Mouse (Mus musculus): ENCODE measurements at regions not wholly inside any gene's neighbourhood (a gene's known extent, or its start where the extent isn't known, plus 50 kb on each side); places are given as distances from the start of the nearest gene placed in this dataset.
A peak's percentile ranks its signal among the peaks of the same experiment; 100 is the strongest.

GRCm38 (mm10) chr10:117915011-117915735, 69.3 kb upstream of the Rap1b start:
- Histone ChIP-seq H3K4me3 (ENCODE audit: insufficient read depth, low read depth, low read length) (no peak overlapping the region), H3K27me3 (ENCODE audit: control insufficient read depth, insufficient read depth, low read length) (no peaks in the 10 kb centered on the region), H3K27ac (replicated peaks; ENCODE audit: insufficient read depth, low read depth, low read length) (no peak overlapping the region), H3K4me1 (ENCODE audit: control insufficient read depth, insufficient read depth, low read length) (0 out of 2 replicates have a peak, but pooled peaks cover 2% of the 10 kb centered on the region), H3K36me3 (ENCODE audit: control insufficient read depth, insufficient read depth, low read length) (no peaks in the 10 kb centered on the region), H3K9ac (ENCODE audit: low read depth, low read length) (no peak overlapping the region), H3K79me2 (ENCODE audit: control insufficient read depth, insufficient read depth, low read length) (no peaks in the 10 kb centered on the region)
- WGBS, result 87% methylated on average over 4 of the region's 4 CpGs
- TF ChIP-seq CTCF (IDR thresholded peaks at IDR 0.05; ENCODE audit: low read depth, low read length) (no peak), POLR2A (IDR thresholded peaks at IDR 0.05; ENCODE audit: extremely low read depth, insufficient read depth, low read length) (no peak)
- no peak for DNase-seq (ENCODE audit: extremely low read depth, low read depth, low spot score)

GRCm38 (mm10) chr10:117916280-117916679, 70.4 kb upstream of the Rap1b start:
- H3K9ac ChIP-seq (ENCODE audit: low read depth, low read length), result no peak overlapping the region
- no peak overlapping the region for H3K4me3 ChIP-seq (ENCODE audit: insufficient read depth, low read depth, low read length)
- TF ChIP-seq CTCF (IDR thresholded peaks at IDR 0.05; ENCODE audit: low read depth, low read length), result no peak
- no peak for TF ChIP-seq POLR2A (IDR thresholded peaks at IDR 0.05; ENCODE audit: extremely low read depth, insufficient read depth, low read length)
- H3K36me3 ChIP-seq (ENCODE audit: control insufficient read depth, insufficient read depth, low read length), result no peaks in the 10 kb centered on the region
- H3K27ac ChIP-seq (replicated peaks; ENCODE audit: insufficient read depth, low read depth, low read length), result no peak overlapping the region
- DNase-seq (ENCODE audit: extremely low read depth, low read depth, low spot score), result no peak
- WGBS, result 41% methylated on average over 7 of the region's 7 CpGs
- no peaks in the 10 kb centered on the region for H3K27me3 ChIP-seq (ENCODE audit: control insufficient read depth, insufficient read depth, low read length)
- 0 out of 2 replicates have a peak, but pooled peaks cover 2% of the 10 kb centered on the region for H3K4me1 ChIP-seq (ENCODE audit: control insufficient read depth, insufficient read depth, low read length)
- H3K79me2 ChIP-seq (ENCODE audit: control insufficient read depth, insufficient read depth, low read length), result no peaks in the 10 kb centered on the region

GRCm38 (mm10) chr10:117917870-117918269, 72.0 kb upstream of the Rap1b start:
- WGBS, result 67% methylated on average over 2 of the region's 2 CpGs
- H3K36me3 ChIP-seq (ENCODE audit: control insufficient read depth, insufficient read depth, low read length), result no peaks in the 10 kb centered on the region
- no peaks in the 10 kb centered on the region for H3K27me3 ChIP-seq (ENCODE audit: control insufficient read depth, insufficient read depth, low read length)
- H3K4me1 ChIP-seq (ENCODE audit: control insufficient read depth, insufficient read depth, low read length), result 0 out of 2 replicates have a peak, but pooled peaks cover 2% of the 10 kb centered on the region
- H3K27ac ChIP-seq (replicated peaks; ENCODE audit: insufficient read depth, low read depth, low read length), result no peak overlapping the region
- no peak overlapping the region for H3K4me3 ChIP-seq (ENCODE audit: insufficient read depth, low read depth, low read length)
- no peak for TF ChIP-seq POLR2A (IDR thresholded peaks at IDR 0.05; ENCODE audit: extremely low read depth, insufficient read depth, low read length)
- TF ChIP-seq CTCF (IDR thresholded peaks at IDR 0.05; ENCODE audit: low read depth, low read length), result no peak
- DNase-seq (ENCODE audit: extremely low read depth, low read depth, low spot score), result no peak
- no peak overlapping the region for H3K9ac ChIP-seq (ENCODE audit: low read depth, low read length)
- no peaks in the 10 kb centered on the region for H3K79me2 ChIP-seq (ENCODE audit: control insufficient read depth, insufficient read depth, low read length)

GRCm38 (mm10) chr10:117918616-117919015, 72.8 kb upstream of the Rap1b start:
- no peak overlapping the region for H3K27ac ChIP-seq (replicated peaks; ENCODE audit: insufficient read depth, low read depth, low read length)
- 0 out of 2 replicates have a peak, but pooled peaks cover 2% of the 10 kb centered on the region for H3K4me1 ChIP-seq (ENCODE audit: control insufficient read depth, insufficient read depth, low read length)
- H3K79me2 ChIP-seq (ENCODE audit: control insufficient read depth, insufficient read depth, low read length), result no peaks in the 10 kb centered on the region
- H3K4me3 ChIP-seq (ENCODE audit: insufficient read depth, low read depth, low read length), result no peak overlapping the region
- no peak overlapping the region for H3K9ac ChIP-seq (ENCODE audit: low read depth, low read length)
- WGBS, result 69% methylated on average over 8 of the region's 8 CpGs
- H3K36me3 ChIP-seq (ENCODE audit: control insufficient read depth, insufficient read depth, low read length), result no peaks in the 10 kb centered on the region
- no peak for DNase-seq (ENCODE audit: extremely low read depth, low read depth, low spot score)
- no peaks in the 10 kb centered on the region for H3K27me3 ChIP-seq (ENCODE audit: control insufficient read depth, insufficient read depth, low read length)
- TF ChIP-seq POLR2A (IDR thresholded peaks at IDR 0.05; ENCODE audit: extremely low read depth, insufficient read depth, low read length) (no peak), CTCF (IDR thresholded peaks at IDR 0.05; ENCODE audit: low read depth, low read length) (no peak)

- Histone ChIP-seq H3K27ac (replicated peaks; ENCODE audit: insufficient read depth, low read depth, low read length) (0 out of 2 replicates have a peak overlapping the region, but pooled peaks have one; percentile 12), H3K9ac (ENCODE audit: low read depth, low read length) (no peak overlapping the region), H3K4me1 (ENCODE audit: control insufficient read depth, insufficient read depth, low read length) (0 out of 2 replicates have a peak, but pooled peaks cover 2% of the 10 kb centered on the region), H3K4me3 (ENCODE audit: insufficient read depth, low read depth, low read length) (no peak overlapping the region), H3K27me3 (ENCODE audit: control insufficient read depth, insufficient read depth, low read length) (no peaks in the 10 kb centered on the region), H3K79me2 (ENCODE audit: control insufficient read depth, insufficient read depth, low read length) (no peaks in the 10 kb centered on the region), H3K36me3 (ENCODE audit: control insufficient read depth, insufficient read depth, low read length) (no peaks in the 10 kb centered on the region)
- TF ChIP-seq CTCF (IDR thresholded peaks at IDR 0.05; ENCODE audit: low read depth, low read length) (no peak), POLR2A (IDR thresholded peaks at IDR 0.05; ENCODE audit: extremely low read depth, insufficient read depth, low read length) (no peak)
- WGBS, result 81% methylated on average over 7 of the region's 7 CpGs
- no peak for DNase-seq (ENCODE audit: extremely low read depth, low read depth, low spot score)
These were observed 73.5 kb upstream of the Rap1b start for GRCm38 (mm10) chr10:117919186-117919941.
